Mouse (Mus musculus) thymus, postnatal 36 days (tissue): ENCODE results near the gene Fignl2.

Experiments
- DNase-seq, 2 experiments: peaks; one replicate each; pipeline ENCODE4 v3.0.0; 2022; ENCODE audit warnings: mixed read lengths in 2 of 2

The Fignl2 gene

DNA sequence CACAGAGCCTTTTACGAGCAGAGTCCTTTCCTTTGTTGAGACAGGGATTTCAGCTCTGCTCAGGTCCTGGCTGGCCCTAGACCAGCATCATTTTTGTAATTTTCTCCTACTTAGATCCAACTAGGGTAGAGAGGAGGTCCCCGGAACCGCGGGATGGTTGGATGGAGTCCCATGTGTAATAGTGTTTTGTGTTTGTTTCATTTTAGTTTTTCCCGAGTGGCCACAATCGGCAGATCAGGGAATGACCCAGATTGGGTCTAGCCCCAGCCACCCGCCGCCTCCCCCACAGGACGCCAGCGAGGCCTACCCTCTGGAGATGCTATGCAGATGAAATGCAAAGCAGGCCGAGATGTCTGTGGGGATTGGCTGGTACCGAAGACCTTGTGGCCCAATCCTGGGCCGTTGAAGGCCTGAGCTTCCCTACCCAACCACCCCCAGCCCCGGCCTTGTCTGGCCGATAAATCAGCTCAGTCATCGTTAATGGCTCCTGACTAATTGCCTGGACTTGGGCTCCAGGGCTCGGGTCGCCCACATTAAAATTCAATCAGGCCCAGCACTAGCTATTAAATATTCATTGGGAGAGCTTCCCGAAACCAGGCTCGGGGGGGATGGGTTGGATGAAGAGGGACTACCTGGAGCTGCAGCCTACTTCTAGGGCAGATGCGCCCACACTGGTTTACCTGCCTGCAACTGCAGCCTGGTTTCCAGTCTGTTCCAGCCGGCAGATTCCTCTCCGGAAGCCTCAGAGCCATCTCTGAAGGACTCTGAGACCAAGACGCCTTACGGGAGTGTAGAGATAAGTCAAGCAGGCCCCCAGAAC lies 14.7 kb upstream of the Fignl2 start:
- DNase-seq: no peak

DNA sequence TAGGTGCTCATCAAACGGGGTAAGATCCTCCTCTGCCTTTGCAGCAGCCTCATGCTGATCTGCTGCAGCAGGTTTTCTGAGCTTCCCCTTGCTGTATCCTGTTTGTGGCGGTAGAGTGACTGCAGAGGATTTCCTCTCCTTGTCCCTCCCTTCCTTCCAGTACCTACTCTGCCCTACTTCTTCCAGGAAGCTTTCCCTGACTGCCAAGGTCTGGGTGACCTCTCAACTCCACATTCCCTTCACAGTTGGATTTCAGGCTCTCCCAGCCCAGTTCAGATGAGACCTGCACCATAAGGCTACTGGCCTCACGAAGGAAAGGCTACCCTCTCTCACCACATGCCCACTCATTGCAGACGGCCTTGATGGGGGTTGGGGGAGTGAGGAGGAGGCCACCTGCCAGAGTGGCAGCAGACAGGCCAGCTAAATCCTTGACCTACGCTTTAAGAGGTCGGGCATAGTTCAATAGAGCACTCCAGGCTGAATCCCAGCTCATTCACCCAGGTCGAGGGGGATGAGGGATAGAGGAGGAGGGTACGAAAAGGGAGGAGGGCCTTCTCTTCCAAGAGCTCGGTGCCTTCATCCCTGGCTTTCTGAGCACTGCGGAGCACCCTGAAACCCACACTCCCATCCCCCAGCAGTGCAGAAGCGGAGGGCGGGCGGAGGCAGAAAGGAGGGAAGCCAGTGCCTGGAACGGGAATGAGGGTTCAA lies 13.9 kb upstream of the Fignl2 start:
- DNase-seq: no peak

DNA sequence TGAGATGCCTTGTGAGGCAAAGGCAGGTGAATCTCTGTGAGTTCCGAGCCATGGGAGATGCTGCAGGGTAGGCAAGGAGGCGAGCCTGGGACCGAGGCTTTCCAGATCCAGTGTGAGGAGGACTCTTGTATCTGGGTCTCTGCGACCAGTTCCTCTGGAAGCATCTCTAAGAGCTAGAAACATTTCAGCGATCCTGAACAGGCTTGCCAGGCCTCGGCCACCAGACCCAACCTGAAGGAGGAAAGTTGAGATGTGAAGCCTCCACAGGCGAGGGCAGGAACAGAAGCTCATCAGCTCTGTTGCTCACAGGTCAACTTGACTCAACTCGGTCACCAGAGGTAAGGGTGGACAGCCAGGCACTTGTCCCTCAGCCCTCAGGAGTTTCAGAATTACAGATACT lies 13.2 kb upstream of the Fignl2 start:
- no peak for DNase-seq

DNA sequence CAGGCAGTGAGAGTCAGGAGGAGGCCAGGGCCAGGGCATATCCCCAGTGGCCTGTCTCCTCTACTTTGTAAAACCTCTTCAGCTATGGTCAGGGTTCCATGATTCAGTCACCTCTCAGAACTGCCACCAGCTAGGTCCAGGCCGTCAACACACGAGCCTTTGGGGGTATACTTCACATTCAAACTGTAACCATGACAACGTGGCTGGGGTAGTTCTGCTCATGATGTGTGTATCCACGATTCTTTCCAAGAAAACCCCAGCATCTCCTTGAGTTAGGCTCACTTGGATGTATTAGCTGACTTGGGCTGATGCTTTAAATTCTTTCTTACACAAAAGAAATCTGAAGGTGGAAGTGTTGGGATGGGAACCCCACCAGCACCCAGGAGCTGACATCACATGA lies 9.9 kb upstream of the Fignl2 start:
- no peak for DNase-seq

DNA sequence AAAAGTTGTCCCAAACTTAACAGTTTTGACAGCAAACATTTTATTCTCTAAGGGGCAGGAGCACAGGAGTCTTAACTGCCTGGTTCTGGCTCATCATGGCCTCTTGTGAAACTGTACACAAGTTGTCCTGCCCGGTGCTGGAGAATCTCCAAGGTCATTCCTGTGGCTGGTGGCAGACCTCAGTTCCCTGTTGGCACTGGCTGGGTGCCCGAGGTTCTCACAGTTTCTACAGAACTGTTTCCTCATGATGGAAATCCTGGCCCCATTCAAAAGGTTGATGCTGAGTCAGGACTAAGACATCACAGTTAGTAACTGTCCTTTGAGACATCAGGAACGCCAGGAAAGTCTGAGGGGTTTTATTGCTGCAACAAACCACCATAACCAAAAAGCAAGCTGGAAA lies 8.6 kb upstream of the Fignl2 start:
- DNase-seq: no peak

DNA sequence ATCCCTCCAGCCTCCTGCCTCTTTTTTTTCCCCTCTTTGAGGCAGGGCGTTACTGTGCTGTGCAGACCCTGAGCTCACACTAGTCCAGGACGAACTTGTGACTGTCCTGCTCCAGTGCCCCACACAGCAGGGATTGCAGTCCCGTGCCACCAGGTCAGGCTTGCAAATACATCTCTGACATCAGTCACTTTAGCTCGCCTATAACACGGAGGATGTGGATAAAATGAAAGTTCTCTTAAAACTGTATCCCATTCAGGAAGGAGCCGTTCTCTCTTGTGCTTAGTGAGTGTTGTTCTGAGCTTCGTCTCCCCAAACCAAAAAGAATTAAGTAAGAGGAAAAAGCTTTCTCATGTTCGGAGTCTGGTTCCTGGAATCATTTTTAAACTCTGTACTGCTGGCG lies 8.1 kb upstream of the Fignl2 start:
- no peak for DNase-seq

DNA sequence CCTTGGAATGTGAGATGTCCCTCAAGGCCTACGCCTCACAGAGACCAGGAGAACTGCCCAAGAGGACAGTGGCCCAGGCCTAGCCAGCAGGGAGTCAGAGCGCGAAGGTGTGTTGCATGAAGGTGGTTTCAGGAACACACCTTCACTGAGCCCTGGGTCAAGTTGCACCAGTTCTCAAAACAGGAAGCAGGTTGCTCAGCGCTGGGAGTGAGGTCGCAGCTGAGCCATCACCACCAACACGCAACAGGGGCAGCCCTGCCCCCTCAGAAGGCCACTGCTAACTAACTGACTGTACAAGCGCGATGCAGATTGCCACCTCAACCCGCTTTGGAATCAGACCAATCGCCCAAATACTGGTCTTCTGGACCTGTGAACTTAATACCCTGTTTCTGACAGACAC lies 6.1 kb upstream of the Fignl2 start:
- no peak for DNase-seq

DNA sequence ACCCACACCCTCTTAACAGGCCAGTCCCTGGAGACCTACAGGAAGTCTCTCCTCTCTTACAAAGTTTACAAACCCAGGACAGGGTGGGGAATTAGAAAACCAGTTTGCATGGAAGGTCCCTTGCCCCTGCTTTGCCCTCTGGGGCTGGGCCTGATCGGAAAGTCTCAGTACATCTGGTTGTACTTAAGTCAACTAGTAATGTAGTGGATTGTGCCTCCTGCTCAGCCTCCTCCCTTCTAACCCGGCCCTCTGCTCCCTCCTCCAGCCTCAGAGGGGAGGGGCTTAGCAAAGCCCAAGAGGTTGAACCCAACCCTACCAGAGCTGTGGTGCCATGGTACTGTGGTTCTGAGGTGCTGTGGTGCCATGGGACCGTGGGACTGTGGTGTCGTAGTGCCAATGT lies 3.9 kb upstream of the Fignl2 start:
- no peak for DNase-seq

DNA sequence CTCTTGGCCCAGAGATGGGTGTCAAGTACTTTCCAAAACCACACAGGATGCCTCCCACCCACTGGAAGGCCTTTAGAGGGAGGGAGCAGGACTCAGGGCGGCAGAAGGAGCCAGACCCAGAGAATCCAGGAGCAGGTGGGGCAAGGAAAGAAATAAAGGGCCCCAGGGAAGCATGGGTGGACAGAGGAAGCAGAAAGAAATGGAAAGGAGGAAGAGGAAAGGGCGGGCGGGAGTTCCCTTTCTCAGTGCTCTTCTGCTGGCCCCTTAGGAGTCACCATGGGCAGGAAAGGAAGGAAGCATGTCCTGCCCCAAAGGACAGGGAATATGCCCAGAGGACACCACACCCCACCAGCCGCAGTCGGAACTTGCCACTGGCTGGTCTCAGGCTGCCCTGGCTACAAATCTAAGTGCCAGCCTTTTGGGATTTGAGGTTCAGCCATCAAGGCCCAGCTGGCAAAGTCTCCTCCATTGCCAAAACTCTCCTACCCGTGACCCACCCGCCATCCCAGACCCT lies 2.7 kb upstream of the Fignl2 start:
- no peak for DNase-seq

DNA sequence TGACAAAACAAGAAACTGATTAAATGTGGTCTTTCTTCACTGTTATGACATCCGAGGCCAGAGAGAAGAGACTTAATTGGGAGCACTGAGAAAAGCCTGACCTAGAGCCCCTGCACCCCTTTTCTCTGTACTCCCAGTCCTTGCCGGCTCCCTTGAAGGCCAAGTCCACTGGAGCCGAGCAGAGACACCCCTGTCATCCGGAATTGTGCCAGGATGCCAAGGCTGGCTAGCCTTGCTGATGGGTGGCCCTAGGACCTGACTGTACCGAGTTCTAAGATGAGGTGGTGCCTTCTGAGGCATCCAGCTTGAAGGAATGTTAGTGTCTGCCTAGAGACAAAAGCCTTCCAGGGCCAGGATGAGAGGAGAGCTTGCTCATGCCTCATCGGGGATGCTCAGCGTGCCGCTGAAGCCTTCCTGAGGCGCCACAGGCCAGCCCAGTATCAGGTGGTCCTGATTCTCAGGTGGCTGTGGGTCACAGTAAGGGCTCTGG lies 1.7 kb upstream of the Fignl2 start:
- no peak for DNase-seq

DNA sequence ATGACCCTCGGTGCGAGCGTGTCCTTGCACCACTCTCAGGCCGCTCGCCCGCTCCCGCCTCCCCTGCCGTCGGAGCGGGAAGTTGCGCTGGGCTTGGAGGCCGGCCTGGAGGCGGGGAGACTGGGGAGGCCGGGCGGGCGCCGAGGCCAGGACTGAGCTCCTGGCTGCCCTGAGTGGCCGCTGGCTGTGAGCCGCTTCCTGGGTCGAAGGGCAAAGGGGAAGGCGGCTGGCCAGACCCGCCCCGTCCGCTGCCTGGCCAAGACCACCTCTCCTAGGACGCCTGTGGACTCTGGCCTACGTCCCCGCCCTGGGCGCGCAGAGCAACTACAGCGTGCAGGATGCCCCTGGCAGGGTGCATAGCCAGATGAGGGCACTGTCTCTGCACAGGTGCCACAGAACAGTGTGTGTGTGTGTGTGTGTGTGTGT lies 377 bp upstream of the Fignl2 start:
- DNase-seq: peak in 1 of 2 experiments; percentile 14

DNA sequence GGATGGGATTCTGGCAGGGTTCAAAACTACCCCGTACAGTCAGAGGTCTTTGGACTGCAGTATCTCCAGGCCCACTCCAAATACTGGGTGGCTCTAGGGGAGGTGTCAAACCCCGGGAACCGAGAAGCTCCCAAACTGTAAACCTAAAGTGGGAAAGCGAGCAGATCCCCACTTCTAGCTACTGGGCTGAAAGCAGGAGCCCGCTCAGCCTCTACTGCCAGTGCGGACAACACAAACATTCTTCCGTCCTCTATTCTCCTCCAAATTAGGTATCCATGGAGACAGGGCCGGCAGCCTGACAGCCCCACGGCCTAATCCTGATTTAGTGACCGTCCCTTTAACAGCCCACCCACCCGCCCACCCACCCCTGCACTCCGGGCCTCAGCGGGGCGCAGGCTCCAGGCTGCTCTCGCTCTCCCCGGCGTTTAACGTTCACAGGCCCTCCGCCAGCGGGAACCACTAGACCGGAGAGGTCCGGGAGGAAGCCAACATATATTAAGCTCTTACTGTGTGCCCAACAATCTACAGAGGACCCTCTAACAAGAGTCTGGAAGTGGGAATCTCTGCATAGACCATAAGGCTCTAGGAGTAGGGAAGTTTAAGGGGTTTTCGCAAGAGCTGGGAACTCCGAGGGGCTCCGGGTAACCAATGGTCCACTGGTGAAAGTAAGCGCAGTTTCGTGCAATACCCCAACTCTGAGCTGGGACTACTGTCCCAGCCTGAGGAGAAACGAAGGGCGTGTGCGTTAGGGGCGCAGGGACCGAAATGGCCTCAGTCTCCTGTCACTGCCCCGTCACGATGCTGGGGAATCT lies 1.2 kb downstream of the Fignl2 start:
- DNase-seq: no peak

DNA sequence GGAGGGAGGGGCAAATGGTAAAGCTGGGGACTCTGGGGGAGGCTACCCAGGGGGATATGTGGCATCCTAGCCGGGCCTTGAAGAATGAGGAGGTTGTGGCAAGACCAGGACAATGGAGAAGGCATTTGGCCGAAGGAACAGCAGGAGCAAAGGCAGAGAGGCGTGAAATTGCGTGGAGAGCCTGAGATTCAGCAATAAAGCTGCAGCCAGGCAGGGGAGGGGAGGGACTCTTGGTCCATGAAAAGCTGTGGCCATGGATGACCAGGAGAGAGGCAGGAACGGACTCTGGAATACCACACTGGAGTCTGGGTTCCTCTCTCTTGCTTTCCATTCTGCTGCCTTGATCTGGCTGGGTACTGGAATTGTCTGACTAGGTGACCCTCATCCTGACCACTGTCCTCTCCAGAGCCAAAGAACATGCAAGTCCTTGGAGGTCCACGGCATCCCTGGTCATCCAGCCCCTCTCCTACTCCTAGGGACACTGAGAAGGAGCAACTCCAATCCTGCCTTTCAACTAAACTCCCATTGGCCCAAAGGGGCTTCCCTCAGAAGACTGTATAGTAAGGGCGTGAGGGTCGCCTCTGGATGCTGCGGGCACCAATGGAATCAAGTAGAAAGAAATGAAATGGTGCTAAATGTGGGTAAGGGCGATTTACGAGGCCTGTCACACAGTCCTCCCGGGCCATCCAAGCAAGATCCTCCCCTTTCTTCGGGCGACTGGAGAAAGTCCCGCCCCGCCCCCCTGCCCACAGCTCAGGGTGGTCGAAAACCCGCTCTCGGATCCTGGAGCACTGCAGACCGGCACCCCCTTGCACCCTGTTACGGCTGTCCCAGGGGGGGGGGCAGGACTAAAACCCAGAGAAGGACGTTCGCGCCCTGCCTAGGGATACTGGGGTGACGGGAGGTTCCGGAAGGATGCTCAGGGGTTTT lies 2.0 kb downstream of the Fignl2 start:
- no peak for DNase-seq

DNA sequence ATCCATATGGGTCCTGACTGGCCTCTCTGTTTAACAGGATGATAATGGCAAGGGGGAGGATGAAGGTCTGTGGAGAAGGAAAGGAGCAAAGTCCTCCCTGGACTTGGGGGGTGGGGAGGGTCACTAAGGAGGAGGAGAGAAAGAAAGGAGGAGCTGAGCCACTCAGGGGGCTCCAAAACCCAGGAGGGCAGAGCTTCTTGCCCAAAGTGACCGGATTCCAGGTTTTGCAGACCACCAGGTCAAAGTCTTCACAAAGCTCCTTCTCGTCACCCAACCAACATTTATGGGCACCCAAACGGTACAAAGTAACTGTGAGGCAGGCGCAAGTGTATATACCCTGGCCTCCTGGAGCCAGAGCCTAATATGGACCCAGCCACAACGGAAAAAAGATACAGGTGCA lies 2.7 kb downstream of the Fignl2 start:
- no peak for DNase-seq

DNA sequence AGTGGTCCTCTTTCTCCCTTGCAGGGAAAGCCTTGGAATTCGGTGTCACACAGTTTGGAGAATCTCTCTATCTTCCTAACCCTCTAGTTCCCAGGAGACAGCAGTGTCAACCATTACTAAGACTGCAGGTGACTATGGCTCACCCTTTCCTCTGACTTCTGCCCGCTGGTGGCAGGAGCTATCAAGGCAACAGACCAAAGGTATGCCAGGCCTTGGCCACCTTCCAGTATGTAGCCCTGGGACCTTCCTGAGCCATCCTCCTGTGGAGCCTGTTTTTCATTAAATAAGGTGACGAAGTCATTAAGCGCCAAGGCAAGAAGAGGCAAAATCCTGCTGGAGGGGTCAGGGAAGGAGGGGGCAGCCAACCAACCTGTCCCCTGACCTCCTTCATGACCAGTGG lies 3.2 kb downstream of the Fignl2 start:
- DNase-seq: no peak

DNA sequence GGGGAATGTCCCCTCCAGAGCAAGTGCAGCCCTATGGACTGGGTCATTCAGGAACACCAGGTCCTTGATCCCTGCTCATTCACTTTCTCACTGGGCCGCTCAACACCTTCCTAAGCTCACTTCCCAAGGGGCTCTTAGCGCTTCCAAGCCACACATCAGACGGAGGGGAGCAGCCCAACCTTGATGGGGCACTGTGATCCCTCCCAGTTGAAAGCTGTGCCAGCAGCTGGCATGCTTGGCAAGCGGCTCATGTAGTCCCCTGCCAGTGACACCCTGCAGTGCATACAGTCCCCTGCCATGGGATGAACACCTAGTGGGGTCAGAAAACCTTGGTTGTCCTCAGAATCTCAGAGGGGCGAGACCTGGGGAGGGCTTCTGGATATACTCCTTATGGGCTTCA lies 4.3 kb downstream of the Fignl2 start:
- DNase-seq: no peak

DNA sequence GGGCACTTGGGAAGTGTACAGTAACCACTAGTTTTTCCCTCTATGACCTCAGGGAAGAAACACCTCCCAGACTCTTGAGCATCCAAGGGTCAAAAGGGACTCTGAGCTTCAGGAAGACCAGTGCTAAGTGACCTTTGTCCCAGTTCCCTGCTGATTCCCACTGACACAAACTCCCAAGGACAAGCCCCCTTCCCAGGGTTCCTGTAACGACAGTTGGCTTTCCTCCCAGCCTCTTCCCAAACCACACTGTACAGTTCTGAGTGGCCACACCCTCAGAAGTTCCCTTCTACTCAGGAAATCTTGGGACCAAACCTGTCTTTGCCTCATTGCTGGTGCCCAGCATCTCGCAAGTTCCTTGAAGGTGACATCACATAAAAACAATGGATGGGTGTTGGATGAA lies 5.6 kb downstream of the Fignl2 start:
- DNase-seq: no peak

DNA sequence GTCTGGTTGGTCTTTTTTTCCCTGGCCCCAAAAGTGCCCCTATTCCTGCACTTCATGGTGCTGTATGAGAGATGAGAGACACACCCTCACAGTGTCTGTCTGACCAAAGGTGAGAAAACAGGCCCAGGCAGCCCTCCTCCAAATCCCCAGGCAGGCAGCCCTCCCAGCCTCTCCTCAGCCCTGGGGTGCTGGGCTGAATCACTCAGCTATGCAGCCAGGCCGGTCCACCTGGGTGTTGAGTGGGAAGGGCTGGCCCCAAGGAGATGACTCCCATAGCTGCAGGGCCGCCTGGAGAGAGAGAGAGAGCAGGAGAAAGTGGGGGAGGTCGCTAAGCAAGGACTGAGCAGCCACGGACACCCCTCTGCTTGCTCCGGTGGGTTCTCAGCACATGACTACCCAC lies 7.6 kb downstream of the Fignl2 start:
- no peak for DNase-seq

DNA sequence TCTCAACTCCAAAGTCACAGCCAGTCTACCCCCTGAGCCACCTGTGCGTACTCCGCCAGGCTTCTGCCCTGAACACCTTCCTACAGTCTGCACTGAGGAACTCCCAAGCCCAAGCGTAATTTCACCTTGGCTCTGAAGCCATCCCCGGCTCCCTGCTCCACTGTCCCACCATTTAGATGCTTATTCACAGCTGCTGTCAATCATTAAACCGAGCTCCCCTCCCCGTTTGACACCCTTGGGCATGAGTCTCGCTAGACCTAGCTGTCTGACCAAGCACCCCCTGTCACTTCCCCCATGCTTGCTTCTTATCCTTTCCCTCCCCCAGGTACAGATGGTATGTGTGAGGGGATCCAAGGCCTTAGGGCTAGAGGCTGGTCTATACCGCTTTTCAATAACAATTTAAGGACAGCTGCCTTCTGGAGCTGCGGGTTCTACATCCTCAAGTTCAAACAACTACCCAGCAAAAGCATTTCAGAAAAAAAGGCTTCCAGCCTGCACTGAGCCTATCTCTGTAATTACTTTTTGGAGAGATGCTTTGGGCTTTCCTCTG lies 8.7 kb downstream of the Fignl2 start:
- DNase-seq: no peak

DNA sequence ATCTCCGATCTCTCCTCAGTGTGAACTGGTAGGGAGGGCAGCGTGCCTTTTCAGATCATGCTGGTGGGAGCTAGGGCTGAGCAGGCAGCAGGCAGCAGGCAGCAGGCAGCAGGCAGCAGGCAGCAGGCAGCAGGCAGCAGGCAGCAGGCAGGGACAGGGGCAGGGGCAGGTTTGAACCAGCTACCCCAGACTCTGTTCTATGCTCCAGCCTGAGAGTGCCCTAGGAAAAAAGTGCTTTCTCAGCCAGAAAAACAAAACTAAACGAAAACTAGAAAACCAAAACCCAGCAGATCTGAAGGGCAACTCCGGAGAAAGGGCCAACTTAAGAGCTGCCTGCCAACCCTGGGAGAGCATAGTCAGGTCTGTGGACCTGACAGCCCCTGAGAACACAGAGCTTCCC lies 9.7 kb downstream of the Fignl2 start:
- no peak for DNase-seq

DNA sequence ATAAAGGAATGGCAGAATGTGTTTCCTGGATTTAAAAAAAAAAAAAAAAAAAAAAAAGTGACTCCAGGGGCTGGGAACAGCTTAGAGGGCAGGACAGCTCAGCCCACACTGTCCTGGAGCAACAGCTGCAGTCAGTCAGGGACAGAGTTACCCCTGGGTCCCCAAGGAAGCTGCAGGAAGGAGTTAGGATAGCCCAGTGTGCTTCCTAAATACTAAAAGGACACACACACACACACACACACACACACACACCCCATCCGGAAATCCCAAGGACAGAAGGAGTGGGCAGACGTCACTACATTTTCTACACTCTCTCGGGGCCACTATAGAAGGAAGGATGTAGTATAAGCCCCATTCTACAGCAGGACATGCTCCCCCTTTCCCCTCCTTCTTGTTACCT lies 10.3 kb downstream of the Fignl2 start:
- no peak for DNase-seq
